Mouse (Mus musculus) activated CD4-positive, CD25-positive, alpha-beta regulatory T cell, adult 4 months (primary cell): ENCODE measurements around the gene Eif4e1b. TPM values are rescaled to one million over a fixed set of nuclear protein-coding genes. Genes with fewer than 3 reads are reported as not detected.

Source experiments
- ATAC-seq: one replicate; pipeline ENCODE4 v1.8.0; 2017
- polyA plus RNA-seq, 2 experiments: library from polyadenylated mRNA; unstranded; fragments of 100-300 nt; shearing (Covaris generic); gene quantifications; one replicate each; pipeline ENCODE4 v1.2.1; 2017

Eif4e1b gene
- polyA plus RNA-seq, 2 experiments from 2014 or later, result not detected

- no peak for ATAC-seq
These were observed 19.2 kb downstream of the Eif4e1b start for GRCm38 (mm10) chr13:54803010-54803409.

- no peak for ATAC-seq
These were observed 21.5 kb downstream of the Eif4e1b start for GRCm38 (mm10) chr13:54805134-54805838.

- ATAC-seq, result no peak
These were observed 22.7 kb downstream of the Eif4e1b start for GRCm38 (mm10) chr13:54806434-54806976.

- no peak for ATAC-seq
These were observed 24.3 kb downstream of the Eif4e1b start for GRCm38 (mm10) chr13:54808067-54808466.

GRCm38 (mm10) chr13:54811476-54811875, 27.7 kb downstream of the Eif4e1b start:
- ATAC-seq, result no peak

GRCm38 (mm10) chr13:54813381-54813780, 29.6 kb downstream of the Eif4e1b start:
- no peak for ATAC-seq

- ATAC-seq, result no peak
These were observed 34.8 kb downstream of the Eif4e1b start for GRCm38 (mm10) chr13:54818399-54819254.

GRCm38 (mm10) chr13:54821106-54821505, 37.3 kb downstream of the Eif4e1b start:
- ATAC-seq, result no peak

- ATAC-seq, result no peak
These were observed 38.1 kb downstream of the Eif4e1b start for GRCm38 (mm10) chr13:54821931-54822330.

- ATAC-seq, result no peak
These were observed 40.5 kb downstream of the Eif4e1b start for GRCm38 (mm10) chr13:54824111-54824931.

- ATAC-seq, result no peak
These were observed 44.2 kb downstream of the Eif4e1b start for GRCm38 (mm10) chr13:54827992-54828391.

- no peak for ATAC-seq
These were observed 44.7 kb downstream of the Eif4e1b start for GRCm38 (mm10) chr13:54828508-54828907.

- no peak for ATAC-seq
These were observed 45.7 kb downstream of the Eif4e1b start for GRCm38 (mm10) chr13:54829450-54829849.

- no peak for ATAC-seq
These were observed 52.7 kb downstream of the Eif4e1b start for GRCm38 (mm10) chr13:54836351-54837030.

- ATAC-seq, result no peak
These were observed 53.3 kb downstream of the Eif4e1b start for GRCm38 (mm10) chr13:54837061-54837460.

GRCm38 (mm10) chr13:54837471-54837889, 53.7 kb downstream of the Eif4e1b start:
- no peak for ATAC-seq

Other genes with a start within 250 kb of the Eif4e1b start
- gene 4833439L19Rik, start 218.6 kb upstream of the Eif4e1b start, polyA plus RNA-seq, result 10 to 100 TPM; 63.3 to 66.3 TPM
- 1 to 10 TPM; 2.7 to 6.6 TPM for gene Arl10, start 209.0 kb upstream of the Eif4e1b start, polyA plus RNA-seq
- gene Nop16, start 193.9 kb upstream of the Eif4e1b start, polyA plus RNA-seq, result 10 to 100 TPM; 64.0 to 66.2 TPM
- 100 to 1,000 TPM; 130 to 146 TPM for gene Higd2a, start 193.8 kb upstream of the Eif4e1b start, polyA plus RNA-seq
- 10 to 100 TPM; 11.7 TPM for gene Cltb, start 172.7 kb upstream of the Eif4e1b start, polyA plus RNA-seq
- gene Faf2, start 162.2 kb upstream of the Eif4e1b start, polyA plus RNA-seq, result 10 to 100 TPM; 80.6 to 89.1 TPM
- 10 to 100 TPM; 23.3 to 31.2 TPM for gene Rnf44, start 90.1 kb upstream of the Eif4e1b start, polyA plus RNA-seq
- under 1 TPM in 1 of 2 experiments, not detected in 1; 0.08 TPM for gene Cdhr2, start 82.5 kb upstream of the Eif4e1b start, polyA plus RNA-seq
- not detected for gene Gprin1, start 34.1 kb upstream of the Eif4e1b start, polyA plus RNA-seq
- under 1 TPM; 0.33 to 0.62 TPM for gene Sncb, start 17.4 kb upstream of the Eif4e1b start, polyA plus RNA-seq
- 1 to 10 TPM; 1.5 to 2.2 TPM for gene Tspan17, start 5.4 kb downstream of the Eif4e1b start, polyA plus RNA-seq
- under 1 TPM; 0.74 to 0.76 TPM for gene Unc5a, start 165.4 kb downstream of the Eif4e1b start, polyA plus RNA-seq
- gene Hk3, start 237.4 kb downstream of the Eif4e1b start, polyA plus RNA-seq, result under 1 TPM; 0.41 to 0.68 TPM